Mouse (Mus musculus) layer of hippocampus, adult 18-20 months (tissue): ENCODE results near the gene Sox10. TPM values are rescaled to one million over a fixed set of nuclear protein-coding genes. Genes with fewer than 3 reads are reported as not detected.

Experiments used
- DNase-seq, 2 experiments: peaks; one replicate each; pipeline ENCODE4 v3.0.0; 2022; ENCODE audit warnings: low spot score in 2 of 2
- total RNA-seq, 2 experiments: library from RNA; stranded (reverse); gene quantifications; 2 replicates each; pipeline ENCODE4 v1.2.3; 2021

Gene Sox10
- total RNA-seq, 2 experiments from 2014 or later = 32.0 to 35.9 TPM

DNA sequence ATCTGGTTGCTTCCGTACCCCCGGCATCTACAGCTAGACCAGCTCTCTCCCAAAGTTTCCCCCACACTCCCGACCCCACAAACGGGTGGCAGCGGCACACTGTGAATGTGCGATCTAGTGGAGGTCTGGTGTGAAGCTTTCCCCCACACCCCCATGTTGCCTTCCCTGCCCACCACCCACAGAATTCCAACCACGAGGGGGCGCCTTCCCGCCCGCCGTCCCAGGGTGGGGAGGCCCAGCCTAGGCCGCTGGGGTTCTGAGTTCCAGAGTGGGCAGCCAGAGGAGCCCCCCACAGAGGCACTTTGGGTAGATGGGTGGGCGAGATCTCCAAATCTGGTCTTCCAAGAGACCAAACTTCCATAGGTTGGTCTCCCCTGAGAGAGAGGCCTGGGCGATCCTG is 2.2 kb downstream of the Sox10 start:
- no peak for DNase-seq

DNA sequence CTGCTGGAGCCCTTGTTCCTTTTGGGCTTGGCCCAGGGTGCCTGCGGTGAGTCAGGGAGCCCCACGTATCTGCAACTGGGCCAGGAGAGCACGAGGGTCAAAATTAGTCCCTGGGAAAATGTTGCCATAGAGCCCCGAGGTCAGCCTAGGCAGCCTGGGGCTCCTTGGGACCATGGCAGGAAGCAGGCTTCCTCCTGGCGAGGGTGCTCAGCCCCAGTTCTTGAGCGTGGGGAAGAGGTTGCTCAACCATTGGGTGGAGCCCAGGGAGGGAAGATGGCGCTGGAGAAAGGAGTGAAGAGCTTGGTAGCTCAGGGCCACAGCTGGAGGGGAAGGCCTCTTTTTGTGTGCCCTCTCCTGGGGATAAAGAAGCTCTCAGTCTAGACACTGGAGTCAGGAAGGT is 2.7 kb downstream of the Sox10 start:
- no peak for DNase-seq

DNA sequence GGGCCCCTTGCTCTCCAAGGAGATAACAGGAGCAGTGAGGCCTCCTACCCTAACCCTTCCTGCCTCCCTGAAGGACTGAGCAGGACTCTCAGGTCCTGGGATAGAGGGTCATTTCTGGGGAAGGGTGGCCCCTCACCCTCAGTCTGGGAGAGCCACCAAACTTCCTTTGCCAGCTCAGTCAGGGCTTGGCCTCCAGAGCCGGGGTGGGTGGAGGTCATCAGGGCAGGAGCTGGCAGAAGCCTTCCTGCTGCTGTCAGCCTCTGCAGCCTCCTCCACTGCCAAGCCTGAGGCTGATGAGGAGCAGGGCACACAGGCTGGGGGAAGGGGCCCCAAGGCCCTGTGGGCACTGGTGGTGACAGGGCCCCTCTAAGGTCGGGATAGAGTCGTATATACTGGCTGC is 9.5 kb downstream of the Sox10 start:
- DNase-seq = no peak

DNA sequence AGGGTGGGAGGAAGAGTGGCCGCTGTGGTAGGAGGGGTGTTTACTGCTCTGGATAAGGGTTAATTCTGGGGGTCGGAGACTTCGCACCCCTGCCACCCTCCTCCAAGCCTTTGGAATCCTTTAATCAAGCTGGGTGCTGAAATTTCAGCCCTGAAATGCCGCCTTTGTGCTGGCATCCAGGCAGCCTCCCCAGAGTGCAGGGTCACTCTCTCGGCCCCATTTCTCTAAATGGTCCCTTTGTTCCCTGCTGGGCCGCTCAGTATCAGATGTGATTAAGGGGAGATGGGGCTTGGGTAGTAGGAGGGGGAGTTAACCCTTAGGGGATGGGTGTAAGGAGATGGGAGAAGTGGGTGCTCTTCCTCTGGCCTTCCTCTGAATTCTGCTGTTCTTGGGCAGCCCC is 12.3 kb downstream of the Sox10 start:
- DNase-seq = no peak

DNA sequence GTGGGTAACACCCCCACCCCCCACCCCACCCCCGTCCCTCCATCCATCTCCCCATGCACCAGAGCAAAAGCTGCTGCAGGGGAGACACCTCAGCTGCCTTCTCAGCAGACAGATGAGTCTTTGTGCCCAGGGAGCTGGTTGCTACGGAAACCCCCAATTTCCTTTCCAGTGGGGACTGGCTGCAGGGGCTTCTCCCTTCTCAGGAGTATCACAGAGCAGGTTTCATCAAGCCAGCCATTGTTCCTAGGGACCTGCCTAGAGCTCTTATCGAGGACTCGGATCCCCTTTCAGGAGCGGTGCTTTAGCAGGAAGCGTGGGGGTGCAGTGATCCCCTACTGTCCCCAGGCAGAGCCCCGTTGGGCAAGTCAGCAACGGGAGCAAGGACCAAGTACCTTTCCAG is 13.2 kb downstream of the Sox10 start:
- no peak for DNase-seq

DNA sequence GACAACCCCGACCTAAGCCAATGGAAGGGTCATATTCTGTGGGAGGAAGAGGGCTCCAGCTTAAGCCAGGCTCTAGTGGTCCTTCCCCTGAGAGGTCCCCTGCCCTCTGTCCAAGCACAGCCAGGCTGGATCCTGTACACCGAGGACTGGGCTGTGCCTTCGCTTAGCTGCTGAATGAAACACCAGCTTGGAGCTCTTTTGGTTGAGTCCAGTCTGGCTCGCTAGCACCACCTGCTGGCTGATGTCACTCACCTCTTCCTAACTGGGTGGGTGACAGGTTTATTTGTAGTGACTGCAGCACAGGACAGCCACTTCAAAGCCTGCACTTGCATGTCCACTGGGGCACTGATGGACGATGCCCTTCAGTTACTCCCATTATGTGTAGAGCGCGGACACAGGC is 16.5 kb downstream of the Sox10 start:
- DNase-seq = peak; percentile 71 to 84

DNA sequence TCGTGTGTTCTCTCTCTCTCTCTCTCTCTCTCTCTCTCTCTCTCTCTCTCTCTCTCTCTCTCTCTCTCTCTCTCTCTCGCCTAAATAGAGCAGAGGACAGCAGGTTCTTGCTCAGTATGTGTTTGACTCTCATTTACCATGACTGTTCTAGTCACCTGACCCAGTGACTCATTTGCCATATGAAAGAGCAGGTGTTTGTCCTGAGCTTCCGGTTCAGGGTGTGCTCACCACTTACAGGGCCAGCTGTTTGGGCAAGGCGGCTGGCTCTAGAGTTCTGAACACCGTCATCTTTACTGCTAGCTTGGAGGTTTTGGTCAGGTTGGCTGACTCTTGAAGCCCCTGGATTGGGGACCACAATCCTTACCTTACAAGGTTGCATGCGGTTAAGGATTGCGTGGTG is 19.5 kb downstream of the Sox10 start:
- no peak for DNase-seq

DNA sequence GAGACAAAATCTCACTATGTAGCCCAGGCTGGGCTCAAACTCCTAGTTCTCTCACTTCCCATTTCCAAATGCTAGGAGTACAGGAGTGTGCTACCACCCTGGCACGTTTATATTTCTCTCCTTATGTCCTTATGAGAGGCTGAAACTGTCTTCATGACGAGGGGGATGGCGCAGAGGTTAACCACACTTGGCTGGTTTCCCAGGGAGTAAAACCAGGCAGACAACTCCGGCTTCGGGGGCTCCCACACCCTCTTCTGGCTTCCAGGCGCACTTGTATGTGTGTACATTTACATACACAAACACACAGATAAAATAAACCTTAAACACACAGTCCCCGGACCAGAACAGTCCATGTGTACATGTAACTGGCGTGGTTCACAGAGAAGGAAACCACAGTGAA is 21.0 kb downstream of the Sox10 start:
- DNase-seq = no peak

DNA sequence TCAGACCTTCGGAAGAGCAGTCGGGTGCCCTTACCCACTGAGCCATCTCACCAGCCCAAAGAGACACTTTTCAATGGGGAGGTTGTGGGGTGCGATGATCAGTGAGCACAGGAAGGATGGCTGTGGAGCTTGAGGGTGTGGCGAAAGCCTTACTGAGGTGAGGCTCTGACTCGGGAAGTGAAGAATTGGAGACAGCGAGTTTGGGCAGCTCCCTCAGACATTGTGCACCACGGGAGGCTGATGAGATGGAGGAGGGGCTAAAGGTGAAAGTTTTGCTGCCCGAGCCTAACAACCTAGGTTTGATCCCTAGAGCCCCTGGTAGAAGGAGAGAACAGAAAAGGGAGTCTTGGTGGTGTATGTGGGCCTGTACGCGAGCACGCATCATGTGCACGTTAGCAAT is 21.7 kb downstream of the Sox10 start:
- DNase-seq = no peak

DNA sequence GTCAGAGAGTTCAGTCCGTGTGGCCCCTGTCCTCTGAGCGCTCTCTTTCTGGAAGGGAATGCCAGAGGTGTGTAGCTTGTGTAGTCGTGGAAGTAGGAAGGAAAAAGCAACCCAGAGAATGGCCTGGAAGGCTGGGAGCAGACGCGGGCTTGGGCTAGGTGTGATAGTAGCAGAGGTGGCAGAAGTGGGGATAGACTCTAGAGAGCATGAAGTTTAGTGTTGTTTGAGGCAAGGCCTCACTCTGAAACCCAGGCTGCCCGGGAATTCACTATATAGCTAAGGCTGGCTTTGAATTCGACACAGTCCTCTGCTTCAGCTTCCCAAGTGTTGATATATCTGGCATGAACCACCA is 23.5 kb downstream of the Sox10 start:
- no peak for DNase-seq

DNA sequence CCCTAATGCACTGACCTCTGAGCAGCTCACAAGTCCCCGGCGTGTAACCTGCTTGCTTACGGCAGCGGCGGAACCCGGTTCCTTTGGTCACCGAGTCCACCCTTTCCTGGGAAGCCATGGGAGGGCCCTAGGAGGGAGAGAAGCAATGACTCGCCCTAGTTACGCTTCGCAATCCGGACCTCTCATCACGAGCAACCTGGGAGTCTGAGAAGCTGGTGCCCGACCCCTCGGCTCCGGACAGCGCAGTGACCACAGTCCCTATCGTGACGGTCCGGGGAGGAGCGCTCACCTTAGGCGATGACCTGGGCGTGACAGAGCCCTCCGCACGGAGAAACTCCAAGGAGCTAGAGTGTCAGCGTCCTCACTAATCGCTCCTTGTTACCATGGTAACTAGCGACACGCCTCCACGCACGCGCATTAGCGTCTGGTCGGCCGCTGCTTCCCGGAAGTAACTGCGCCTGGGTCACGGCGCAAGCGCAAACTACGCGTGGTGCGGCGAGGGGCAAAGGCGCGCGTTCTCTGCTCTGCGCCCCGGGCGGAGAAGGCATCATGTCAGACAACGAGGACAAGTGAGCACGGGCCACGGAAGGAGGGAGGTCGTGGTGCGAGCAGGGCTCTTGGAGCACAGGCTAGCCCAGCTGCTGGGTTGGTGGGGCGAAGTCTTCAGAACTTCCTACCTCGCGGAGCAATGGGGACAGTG is 24.0 kb downstream of the Sox10 start, which contains the start of the genes Polr2f and 1700088E04Rik:
Polr2f (plus strand) TSS at position 144 of the 700 bp plus-strand sequence.
1700088E04Rik (minus strand) TSS at position 388 of the 700 bp plus-strand sequence.
- peak; percentile 92 to 96 for DNase-seq

DNA sequence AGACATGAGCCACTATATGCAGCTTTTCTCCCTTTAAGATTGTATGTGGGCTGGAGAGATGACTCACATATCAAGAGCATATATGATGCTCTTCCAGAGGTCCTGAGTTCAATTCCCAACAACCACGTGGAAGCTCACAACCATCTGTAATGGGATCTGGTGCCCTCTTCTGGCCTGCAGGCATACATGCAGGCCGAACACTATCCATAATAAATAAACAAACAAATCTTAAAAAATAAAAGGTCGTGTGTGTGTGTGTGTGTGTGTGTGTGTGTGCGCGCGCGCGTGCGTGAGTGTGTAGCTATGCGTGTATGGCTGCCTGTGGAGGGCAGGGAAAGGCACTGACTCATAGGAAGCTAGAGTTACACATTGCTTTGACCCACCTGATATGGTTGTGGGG is 25.4 kb downstream of the Sox10 start:
- no peak for DNase-seq

DNA sequence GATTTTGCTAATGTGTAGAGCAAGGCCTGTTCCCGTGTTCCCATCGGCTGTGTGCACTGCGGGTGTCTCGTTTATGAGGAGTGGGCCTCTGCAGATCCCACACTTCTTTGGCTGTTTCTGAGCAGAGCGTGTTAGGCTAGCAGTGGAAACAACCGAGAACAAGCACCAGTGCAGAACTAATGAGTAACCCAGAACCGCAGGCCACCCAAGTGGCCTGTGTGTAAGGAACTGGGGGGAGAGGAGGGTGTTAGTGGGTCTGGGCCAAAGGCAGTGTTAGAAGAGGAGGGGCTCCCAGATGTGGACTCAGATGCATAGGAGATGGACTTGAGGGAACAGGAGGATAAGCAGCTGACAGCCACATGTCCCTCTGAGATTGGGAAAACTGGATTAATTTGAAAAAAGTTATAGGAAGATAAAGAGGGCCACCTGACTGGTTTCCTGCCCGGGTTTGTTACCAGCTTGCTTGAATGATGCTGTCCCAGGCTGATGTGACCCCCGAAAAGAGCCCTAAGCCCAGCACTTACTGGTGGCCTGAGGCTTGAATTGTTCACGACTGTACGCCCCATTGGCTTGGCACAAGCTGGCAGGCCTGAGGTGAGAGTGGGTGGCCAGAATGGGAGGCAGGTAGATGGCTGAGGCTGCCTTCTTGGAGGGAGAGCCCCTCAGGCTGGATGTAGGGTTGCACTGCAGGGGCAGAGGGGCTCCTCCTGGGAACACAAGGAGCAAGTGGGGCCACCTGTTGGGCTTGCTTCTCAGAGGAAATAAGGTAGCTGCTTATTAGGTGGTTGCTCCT is 29.1 kb downstream of the Sox10 start:
- no peak for DNase-seq

DNA sequence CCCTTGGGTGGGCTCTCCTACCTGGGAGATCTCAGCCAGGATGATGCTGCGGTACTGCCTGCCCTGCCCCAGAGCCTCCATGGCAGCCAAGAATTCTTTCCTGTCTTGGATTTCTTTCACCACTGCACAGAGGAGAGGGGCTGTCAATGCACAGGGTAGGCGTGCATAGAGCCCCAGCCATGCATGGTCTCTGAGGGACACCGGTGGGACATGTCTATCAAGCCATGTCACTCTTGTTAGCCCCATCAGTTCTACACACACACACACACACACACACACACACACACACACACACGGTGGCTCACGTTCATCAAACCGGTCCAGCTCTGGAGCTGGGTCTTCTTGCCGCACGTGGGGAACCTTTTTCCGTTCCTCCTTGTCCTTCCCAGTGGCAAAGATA is 29.7 kb downstream of the Sox10 start:
- no peak for DNase-seq

DNA sequence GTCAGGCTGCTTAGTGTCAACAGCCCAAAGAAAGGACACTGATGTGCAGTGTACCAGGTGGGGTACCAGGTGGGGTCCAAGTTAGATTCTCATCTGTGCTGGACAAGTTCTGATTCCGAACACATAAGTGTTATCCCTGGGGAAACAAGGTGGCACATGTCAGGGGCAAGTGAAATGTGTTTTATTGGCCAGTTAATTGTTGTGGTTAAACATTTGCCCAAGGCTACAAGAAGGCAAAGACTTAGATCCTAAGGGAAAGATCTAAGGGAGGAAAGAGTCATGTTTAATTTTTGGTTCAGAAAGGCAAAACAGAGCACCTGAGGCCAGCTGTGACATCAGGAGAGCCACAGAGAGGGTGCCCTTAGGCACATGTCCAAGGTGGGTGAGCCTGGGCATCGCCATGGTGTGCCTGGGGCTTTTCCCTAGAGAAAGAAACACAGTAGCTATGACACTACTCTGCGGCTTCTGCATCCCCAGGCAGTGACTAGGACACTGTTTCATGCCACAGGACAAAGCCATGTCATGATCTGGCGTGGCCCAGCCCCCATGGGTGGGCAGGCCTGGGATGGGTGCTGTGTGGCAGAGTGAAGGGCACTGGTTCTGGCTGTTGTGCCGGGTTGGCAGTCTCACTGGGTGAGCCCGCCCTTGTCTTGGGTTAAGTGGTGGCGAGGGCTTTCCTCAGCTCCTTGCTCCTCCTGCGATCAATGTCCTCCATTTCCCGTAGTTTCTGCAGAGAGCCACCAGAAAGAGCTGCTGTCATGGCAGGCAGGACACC is 30.4 kb downstream of the Sox10 start:
- DNase-seq = no peak

DNA sequence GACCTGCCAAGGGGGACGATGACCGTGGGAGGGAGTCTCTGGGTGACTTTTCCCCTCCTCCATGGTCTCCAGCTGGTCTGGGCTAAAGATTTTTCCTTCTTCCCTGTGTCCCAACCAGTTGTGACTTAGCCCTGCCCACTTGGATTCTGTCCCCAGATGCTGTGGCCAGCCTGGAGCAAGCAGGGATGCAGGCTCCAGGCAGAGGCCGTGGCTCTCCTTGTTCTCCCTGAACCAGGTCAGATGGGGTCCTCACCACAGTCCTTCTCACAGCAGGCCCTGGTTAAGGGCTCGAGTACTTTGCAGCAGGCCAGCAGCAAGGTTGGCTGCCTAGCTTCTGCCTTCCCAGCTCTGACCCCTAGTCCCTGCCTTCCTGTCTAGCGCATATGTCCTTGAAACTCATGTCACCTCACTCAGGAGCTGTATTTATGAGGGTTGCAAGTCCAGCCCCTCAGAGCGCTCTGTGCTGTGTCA is 31.8 kb downstream of the Sox10 start:
- no peak for DNase-seq

DNA sequence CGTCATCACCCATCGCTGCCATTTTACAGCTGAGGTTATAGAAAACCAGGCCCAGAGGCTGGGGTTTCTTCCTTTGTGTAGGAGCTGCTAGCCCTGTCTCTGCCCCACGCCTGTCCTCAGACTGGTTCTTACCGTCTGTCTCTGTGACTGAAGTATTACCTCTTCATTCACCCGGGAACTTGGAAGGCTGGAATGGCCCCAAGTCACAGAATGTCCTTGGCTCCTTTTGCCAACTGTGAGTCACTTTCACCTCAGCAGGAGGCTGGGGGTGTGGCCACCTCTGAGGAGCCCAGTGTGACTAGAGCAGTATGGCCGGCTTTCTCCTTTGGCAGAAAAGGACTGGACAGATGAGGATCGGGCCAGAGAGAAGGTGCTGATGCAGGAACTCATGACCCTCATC is 33.6 kb downstream of the Sox10 start:
- DNase-seq = peak in 1 of 2 experiments; percentile 44

DNA sequence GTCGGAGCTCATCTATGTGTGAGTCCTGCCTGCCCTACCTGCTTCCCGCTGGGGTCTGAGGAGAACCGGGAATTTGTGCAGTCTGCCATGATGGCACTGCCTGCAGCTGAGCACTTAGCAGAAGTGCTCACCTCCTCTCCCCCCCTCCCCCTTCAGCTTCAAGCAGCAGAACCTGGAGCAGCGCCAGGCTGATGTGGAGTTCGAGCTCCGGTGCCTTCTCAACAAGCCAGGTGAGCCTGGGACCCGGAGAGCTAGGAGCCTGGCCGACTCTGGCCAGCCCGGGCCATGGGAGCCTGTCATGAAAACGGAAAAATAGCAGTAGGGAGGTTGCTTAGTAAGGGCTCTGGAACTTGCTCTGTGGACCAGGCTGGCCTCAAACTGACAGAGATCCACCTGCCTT is 34.3 kb downstream of the Sox10 start:
- DNase-seq = no peak

DNA sequence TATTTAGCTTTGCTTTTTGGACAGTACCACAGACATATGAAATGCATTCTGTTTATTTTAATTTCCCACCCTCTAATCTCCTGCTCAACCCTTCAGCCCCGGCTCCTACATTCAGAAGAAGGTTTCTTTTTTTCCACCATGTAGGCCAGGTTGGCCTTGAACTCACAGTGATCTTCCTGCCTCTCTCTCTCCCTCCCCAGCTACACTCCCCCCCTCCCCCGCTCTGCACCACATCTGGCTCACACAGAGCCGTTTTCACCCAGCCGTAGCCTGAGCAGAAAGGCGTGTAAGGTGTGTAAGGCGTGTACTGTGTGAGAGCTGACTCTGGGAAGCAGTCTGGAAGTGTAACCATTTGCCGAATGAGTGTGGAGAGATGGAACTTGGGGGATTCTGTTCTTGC is 35.7 kb downstream of the Sox10 start:
- no peak for DNase-seq

DNA sequence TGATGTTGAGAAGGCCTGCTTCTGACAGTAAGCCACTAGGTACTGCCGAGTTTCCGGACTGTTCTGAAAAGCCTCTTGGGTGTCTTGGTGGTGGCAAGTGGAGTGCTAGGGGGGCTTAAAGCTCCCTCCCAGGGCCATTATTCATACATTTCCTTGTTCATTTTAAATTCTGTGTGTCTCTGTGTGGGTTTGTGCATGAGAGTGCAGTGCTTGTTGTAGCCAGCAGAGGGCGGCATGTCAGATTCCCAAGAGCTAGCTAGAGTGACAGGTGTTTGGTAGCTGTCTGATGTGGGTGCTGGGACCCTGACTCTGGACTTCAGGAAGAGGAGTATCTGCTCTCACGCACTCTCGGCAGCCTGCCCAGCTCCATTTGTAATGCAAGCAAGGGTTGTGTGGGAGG is 36.8 kb downstream of the Sox10 start:
- no peak for DNase-seq

DNA sequence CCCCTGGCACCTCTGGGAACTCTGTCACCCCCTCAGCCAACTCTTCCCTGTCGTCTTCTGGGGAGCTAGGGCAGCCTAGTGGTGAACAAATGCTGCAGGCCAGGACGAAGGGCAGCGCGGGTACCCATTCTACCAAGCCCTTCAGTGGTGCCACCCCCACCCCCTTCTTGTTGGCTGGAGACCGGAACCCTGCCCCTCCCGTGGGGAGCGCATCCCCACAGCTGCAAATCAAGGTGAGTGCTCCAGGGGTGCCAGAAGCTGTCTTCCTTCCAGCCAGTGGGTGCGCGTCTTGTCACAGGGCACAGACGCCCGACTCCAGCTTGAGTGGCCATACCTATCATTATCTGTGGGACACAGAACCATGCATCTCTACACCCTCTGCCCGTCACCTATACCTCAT is 37.9 kb downstream of the Sox10 start:
- no peak for DNase-seq
